Mouse (Mus musculus) layer of hippocampus, postnatal 10 days (tissue): ENCODE data around the gene Clrn3. TPM values are rescaled to one million over a fixed set of nuclear protein-coding genes. Genes with fewer than 3 reads are reported as not detected.

ENCODE experiments used
- DNase-seq, 2 experiments: peaks; one replicate each; pipeline ENCODE4 v3.0.0; 2021; ENCODE audit warnings: low spot score in 2 of 2
- total RNA-seq, 2 experiments: library from RNA; stranded (reverse); gene quantifications; 2 replicates each; pipeline ENCODE4 v1.2.3; 2021

Gene Clrn3
- total RNA-seq, 2 experiments from 2014 or later, result not detected

DNA sequence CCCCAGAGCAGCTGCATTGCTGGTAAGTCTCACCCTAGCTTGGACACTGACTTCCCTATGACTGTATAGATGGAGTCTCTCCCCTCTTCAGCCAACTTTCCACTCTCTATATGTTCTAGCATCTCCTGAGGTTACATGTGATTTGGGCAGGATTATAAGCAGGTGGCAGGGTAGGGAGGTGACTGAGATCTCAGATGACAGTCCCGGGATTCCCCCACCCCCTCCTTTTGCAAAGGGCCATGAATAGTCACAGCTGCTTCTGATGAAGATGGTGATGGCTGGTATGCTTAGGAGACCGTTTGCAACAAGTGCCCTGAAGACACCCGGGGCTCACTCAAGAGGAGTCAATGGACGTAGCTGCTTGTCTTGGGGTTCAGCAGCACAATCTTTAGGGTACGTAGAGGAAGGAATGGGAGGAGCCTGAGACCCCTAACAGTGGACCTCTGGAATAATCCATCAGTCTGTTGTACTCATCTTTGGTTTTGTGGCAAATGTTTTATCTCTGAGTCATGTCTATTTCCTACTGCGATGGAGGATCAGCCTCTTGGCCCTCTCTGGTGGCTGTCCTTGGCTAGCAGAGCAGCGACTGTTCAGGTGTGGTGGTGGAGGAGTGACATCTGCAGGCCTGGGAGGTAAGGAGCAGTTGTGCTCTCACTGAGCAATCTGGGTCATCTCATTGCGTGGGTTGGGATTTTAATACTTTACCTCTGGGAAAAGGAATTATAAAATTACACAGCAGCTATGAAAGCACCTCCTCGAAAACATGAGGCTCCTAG is 38.5 kb downstream of the Clrn3 start:
- no peak for DNase-seq

DNA sequence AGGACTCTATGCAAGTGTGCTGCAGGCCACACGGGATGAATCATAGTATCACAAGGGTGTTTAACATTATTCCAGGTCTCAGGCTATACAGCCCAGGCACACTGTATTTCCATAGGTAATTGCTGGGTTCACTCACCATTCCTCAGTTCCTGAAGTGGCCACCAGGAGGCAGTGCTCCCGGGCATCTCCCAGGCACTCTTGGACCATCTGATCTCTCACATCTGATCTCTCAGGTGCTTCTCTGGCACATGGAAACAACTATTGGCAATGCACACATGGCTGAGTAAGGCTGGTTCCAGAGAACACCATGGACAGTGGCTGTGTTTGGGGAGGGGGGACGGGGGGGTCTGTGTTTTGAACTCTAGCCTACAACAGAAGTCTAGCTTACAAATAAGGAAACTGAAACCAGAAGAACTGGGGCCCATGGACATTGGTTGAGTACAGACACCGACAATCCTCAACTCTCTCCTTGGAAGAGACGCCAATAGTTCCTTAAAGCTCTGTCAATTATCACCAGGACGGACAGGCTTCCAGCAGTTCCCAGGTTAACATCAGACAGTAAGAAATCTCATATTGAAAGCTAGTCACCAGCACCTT is 40.1 kb downstream of the Clrn3 start:
- DNase-seq, result peak in 1 of 2 experiments; percentile 49

DNA sequence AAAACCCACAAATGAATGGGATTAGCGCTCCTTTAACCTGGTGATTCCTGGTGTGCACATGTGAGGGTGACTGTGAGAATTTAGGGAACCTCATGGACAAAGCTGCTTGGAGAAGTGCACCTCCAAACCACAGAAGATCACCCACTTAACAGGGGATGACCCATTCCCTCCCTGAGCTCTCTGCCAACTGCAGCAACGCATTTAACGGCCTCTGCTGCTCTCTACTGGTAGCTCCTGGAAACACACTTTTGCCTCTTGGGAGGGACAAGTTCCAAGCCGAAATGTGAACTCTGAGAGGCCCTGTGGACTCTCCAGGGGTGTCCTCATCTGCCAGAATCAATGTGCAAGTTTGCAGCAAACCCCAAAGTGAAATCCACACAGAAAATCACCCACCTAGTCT is 41.0 kb downstream of the Clrn3 start:
- peak; percentile 88 to 92 for DNase-seq

DNA sequence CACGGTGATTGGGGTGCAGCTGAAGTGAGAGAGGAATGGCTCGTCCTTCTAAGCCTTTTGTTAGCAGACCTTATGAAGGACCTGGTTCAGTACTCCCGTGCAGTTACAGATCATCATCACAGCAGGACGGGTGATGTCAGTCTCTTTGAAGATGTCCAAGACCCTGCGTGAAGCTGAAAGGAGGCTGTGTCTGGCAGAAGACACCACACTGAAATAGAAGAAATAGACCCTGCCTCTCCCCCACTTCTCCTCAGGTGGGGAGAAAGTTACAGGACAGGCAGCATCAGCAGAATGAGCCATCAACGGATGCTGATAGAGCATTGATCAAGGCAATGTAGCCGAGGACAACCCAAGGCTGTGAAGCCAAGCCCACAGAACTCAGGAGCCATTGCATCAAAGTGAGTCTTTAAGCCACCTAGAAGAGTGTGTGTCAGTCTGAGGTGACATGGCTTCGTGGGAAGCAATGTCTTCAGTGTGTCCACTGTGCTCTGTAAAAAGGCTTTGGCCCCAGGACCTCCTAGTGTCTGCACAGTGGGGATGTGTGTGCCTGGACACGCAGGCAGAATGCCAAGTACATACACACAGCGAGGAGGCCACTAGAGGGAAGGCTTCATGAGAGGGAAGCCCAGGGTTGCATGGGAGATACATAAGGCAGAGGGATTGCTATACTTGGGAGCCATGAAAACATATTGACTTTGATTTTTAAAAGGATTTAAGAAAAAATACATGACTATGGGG is 41.6 kb downstream of the Clrn3 start:
- DNase-seq, result no peak

GRCm38 (mm10) chr7:135485796-135486410 is 42.6 kb downstream of the Clrn3 start:
- DNase-seq, result peak; percentile 70 to 84

DNA sequence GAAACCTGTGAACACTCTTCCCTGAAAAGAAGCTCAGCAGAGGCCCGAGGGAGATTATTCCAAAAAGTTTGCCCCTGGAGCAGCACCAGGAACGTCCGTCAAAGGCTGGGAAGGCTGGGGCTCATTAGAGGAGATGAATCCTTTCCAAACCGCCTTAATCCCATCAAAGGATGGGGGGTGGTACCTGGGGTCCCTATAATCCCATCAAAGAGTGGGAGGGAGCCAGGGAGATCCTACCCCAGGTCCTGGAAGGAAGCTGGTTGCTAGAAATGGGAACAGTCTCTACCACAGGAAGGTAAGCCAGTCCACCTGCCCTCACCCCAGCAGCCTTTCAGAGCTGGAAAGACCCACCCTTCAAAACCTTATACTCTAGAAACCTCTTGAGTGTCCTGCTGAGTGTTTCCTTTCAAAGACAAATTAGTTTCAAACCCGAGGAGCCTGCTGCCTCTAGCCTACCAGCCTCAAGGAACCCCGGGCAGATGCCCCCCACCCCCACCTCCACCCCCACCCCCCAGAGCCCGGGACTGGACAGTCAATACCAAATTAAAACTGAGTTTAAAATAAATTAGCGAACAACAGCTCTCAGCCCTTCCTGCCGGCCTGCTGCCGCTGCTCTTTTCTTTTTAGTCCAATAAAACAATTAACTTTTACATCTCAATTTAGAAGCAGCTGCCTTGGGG is 43.2 kb downstream of the Clrn3 start:
- DNase-seq, result no peak

DNA sequence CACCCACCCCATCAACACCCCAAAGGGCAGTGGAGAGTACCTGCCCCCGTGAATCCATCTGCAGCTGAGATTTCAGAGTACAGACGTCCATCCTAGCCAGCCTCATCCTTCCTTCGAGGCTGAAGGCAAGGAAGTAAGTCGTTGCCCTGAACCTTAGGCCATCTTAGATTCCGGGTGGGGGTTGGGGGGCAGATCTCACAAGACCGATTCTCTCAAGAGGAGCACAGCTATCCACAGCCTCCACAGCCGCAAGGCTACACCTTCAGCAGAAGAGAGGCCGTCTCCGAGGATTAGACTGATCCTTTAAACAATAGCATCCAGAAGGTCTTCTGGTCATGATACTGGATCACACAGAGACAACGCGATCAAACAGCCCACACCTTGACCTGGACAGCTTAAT is 44.1 kb downstream of the Clrn3 start:
- no peak for DNase-seq

DNA sequence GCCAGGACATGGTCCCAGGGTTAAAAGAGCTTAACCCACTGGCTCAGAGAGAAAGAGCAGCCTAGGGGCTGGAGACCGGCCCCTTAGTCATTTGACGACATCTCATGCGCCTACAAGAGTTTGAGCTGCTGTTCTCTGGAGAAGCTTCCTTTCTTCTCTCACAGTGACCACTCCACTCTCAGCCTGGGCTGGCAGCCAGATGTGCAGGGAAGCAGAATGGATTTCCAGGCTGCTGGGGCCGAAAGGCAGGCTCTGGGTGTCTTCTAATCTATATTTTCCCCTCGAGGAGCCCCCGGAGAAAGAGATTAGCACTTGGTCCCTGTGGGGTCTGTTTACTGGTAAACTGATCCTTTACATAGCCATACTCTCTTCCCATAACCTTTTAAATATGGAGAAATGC is 44.7 kb downstream of the Clrn3 start:
- DNase-seq, result peak in 1 of 2 experiments; percentile 9

DNA sequence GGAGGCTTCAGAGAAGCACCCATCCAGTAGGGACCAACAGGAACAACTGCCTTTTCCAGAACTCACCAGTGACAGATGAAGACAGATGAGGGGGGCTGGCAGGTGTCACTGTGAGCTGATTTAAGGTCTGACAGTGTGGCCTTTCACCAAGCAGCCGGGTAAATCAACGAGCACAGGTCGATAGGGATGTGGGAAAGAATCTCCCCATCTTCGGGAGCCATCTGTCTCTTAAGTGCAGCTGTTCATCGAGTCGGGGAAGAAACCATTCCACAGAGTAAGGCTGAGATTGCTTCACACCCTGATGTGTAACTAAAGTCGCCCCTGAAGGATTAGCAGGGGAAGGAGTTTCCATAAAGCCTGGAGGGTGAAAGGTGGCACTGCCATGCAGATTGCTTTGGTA is 47.3 kb downstream of the Clrn3 start:
- DNase-seq, result no peak

GRCm38 (mm10) chr7:135479912-135480311 is 48.5 kb downstream of the Clrn3 start:
- no peak for DNase-seq

GRCm38 (mm10) chr7:135479322-135479880 is 49.1 kb downstream of the Clrn3 start:
- DNase-seq, result no peak

- DNase-seq, result no peak
These were observed 51.2 kb downstream of the Clrn3 start for GRCm38 (mm10) chr7:135477256-135477655.

GRCm38 (mm10) chr7:135475981-135476380 is 52.5 kb downstream of the Clrn3 start:
- DNase-seq, result no peak

DNA sequence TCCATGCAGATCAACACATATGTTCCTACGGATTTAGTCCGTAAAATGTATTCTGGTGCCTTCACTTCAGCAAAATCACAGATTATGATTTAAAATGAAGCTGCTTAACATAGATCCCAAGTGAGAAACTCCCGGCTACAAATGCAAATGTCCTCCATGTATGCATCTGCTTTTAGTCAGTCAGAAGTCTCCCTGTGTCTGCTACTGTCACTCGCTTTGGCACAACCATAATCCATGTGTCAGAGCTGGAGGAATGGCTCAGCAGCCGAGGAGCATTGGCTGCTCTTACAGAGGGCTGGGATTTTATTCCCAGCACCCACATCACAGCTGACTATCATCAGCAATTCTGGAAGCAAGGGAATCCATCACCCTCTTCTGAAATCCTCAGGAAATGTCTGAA is 58.1 kb downstream of the Clrn3 start:
- no peak for DNase-seq

GRCm38 (mm10) chr7:135468631-135469030 is 59.8 kb downstream of the Clrn3 start:
- no peak for DNase-seq

GRCm38 (mm10) chr7:135465293-135465692 is 63.2 kb downstream of the Clrn3 start:
- peak; percentile 36 to 65 for DNase-seq

- DNase-seq, result peak; percentile 86 to 87
These were observed 63.7 kb downstream of the Clrn3 start for GRCm38 (mm10) chr7:135464689-135465259.
